Mouse (Mus musculus) intestine, embryonic 16.5 days (tissue): ENCODE measurements around the gene Camta2. TPM values are rescaled to one million over a fixed set of nuclear protein-coding genes. Genes with fewer than 3 reads are reported as not detected.

Experiments
- ATAC-seq: fragments of 200-750 bp; cut with Nextera tagmentation; 2 replicates; pipeline ENCODE4 v1.8.0; 2017; ENCODE audit warnings: moderate TSS enrichment, moderate library complexity
- H3K27ac ChIP-seq: fragments of 300-500 bp; sonication (generic); 2 replicates; pipeline ENCODE4 v1.5.1; 2014; ENCODE audit warnings: mild to moderate bottlenecking, low read length
- H3K27me3 ChIP-seq: fragments of 300-500 bp; sonication (generic); replicated peaks from 2 replicates; pipeline ENCODE4 v1.6.1; 2014; ENCODE audit warnings: low read length, control low read depth, mixed read lengths; ENCODE audit not compliant: control insufficient read depth, insufficient read depth
- H3K36me3 ChIP-seq: fragments of 300-500 bp; sonication (generic); 2 replicates; pipeline ENCODE4 v1.6.1; 2014; ENCODE audit warnings: low read length, control low read depth; ENCODE audit not compliant: control insufficient read depth, insufficient read depth
- H3K4me1 ChIP-seq: fragments of 300-500 bp; sonication (generic); 2 replicates; pipeline ENCODE4 v1.6.1; 2014; ENCODE audit warnings: low read length, control low read depth, mixed read lengths; ENCODE audit not compliant: control insufficient read depth, insufficient read depth
- H3K4me2 ChIP-seq: fragments of 300-500 bp; sonication (generic); 2 replicates; pipeline ENCODE4 v1.6.1; 2014; ENCODE audit warnings: low read depth, low read length, control low read depth
- H3K4me3 ChIP-seq: fragments of 300-500 bp; sonication (generic); 2 replicates; pipeline ENCODE4 v1.5.1; 2014; ENCODE audit warnings: mild to moderate bottlenecking, low read length
- H3K9ac ChIP-seq: fragments of 300-500 bp; sonication (generic); 2 replicates; pipeline ENCODE4 v1.6.1; 2014; ENCODE audit warnings: low read depth, low read length
- H3K9me3 ChIP-seq: fragments of 300-500 bp; sonication (generic); 2 replicates; pipeline ENCODE4 v1.6.1; 2016; ENCODE audit warnings: low read length, control low read depth; ENCODE audit not compliant: control insufficient read depth
- WGBS: fragments of 180-500 bp; shearing (Covaris S2); extraction: QIAGEN DNeasy Blood & Tissue Kit; methylation state at CpG from one replicate; pipeline ENCODE4 v1.1.7; 2014; 5-methylcytosine and 5-hydroxymethylcytosine counted together
- polyA plus RNA-seq: library from polyadenylated mRNA; unstranded; fragments of >200 nt; fragmentation: Nextera tagmentation; extraction: Ambion mirVana; gene quantifications from 2 replicates; pipeline ENCODE4 v1.2.1, GENCODE M21; 2015

Camta2 gene
- polyA plus RNA-seq, 1 experiment from 2014 or later, result 14.2 TPM

DNA sequence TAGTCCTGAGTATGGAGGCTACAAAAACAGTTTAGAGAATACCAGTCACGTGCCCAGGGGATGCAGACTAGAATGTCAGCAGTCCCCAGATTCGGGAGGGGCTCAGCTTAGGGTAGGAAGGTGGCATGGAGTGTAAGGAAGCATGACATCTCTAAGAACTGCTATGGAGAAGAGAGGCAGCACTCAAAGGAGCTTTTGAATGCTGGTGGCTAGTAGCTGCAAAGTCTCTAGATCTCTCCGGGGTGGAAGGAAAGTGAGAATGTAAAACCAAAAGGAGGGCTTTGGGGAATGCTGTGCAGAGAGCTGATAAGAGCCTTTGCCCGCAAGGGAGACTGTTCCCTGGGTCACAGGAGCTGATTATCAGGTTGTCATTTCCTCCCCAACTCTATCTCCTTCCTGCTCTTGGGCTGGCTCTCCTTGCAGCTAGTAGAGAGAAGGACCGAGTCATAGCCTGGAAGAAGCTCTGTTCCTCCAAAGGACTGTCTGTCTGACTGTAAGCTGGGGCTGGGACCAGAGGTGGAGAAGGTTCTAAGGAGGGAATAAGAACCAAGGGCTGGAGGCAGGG is 49.1 kb downstream of the Camta2 start, which contains the start of gene Gp1ba:
Gp1ba (plus strand) TSS at position 409 of the 565 bp plus-strand sequence.
- Histone ChIP-seq H3K4me2 (no peak within 1 kb of the TSS), H3K4me3 (no peak within 1 kb of the TSS), H3K9me3 (no peaks in the 10 kb centered on the region), H3K27me3 (no peaks in the 10 kb centered on the region), H3K4me1 (no peaks in the 10 kb centered on the region), H3K36me3 (no peaks in the 10 kb centered on the region), H3K27ac (no peak within 1 kb of the TSS), H3K9ac (no peak within 1 kb of the TSS)
- WGBS, result 36% methylated on average over 5 of the region's 5 CpGs
- peak; percentile 23; the same call in 1 of the 2 replicates for ATAC-seq

DNA sequence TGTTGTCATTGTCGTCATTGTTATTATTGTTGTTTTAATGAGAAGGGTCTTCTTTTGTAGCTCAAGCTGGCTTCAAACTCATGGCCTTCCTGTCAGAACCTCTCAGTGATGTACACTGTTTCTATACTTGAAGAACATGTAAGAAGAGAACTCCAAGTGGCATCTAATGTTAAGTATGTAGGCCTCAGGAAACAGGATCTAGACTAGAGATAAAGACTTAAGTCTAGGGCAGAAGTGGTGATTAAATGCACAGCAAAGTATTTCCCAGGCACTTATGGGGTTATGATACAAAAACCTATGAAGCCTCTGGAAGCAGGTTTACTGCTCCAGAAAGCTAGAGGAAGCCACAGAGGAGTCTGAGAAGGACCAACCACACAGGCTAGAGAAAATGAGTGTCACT is 49.6 kb downstream of the Camta2 start:
- H3K4me3 ChIP-seq, result no peak overlapping the region
- H3K4me2 ChIP-seq, result no peak overlapping the region
- H3K36me3 ChIP-seq, result no peaks in the 10 kb centered on the region
- ATAC-seq, result no peak
- H3K4me1 ChIP-seq, result no peaks in the 10 kb centered on the region
- WGBS, result 79% methylated on average over 1 of the region's 1 CpGs
- H3K9me3 ChIP-seq, result no peaks in the 10 kb centered on the region
- H3K9ac ChIP-seq, result no peak overlapping the region
- no peaks in the 10 kb centered on the region for H3K27me3 ChIP-seq
- no peak overlapping the region for H3K27ac ChIP-seq

DNA sequence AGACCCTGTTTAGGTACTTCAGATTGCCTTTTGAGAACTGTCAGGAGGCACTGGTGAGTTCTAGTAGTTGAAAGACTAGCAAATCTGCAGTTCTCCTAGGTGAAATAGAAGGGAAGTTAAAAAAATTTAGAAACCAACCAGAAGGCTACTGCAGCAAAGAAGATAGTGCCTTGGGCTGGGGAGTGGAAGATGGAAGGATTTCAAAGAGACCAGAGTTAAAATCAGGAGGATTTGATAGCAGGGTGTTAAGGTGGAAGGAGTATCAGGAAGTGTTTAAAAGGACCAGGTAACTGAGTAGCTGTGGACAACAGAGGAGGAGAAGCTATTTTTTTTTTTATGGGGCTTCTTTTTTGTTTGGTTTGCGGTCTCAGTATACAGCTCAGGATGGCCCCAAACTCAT is 50.1 kb downstream of the Camta2 start:
- Histone ChIP-seq H3K36me3 (no peaks in the 10 kb centered on the region), H3K4me1 (no peaks in the 10 kb centered on the region), H3K4me3 (no peak overlapping the region), H3K9me3 (no peaks in the 10 kb centered on the region), H3K4me2 (no peak overlapping the region), H3K9ac (no peak overlapping the region), H3K27ac (no peak overlapping the region), H3K27me3 (no peaks in the 10 kb centered on the region)
- no peak for ATAC-seq
- 92% methylated on average over 1 of the region's 1 CpGs for WGBS

DNA sequence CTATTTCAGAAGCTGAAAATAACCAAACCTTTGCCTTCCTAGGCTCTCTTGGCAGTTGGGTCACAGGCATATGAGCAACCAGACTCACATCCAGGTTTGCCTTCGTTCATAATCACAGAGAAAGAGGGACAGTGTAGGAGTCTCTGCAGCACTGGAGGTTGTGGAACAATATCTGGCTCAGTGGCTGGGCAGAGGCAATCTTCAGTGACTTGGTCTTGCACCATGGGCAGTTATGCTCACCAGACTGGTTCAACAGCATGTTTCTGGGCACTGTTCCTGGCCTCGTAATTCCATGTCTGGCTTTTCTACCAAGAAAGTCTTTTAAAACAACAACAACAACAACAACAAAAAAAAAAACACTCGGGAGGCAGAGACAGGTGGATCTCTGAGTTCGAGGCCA is 52.3 kb downstream of the Camta2 start:
- H3K4me1 ChIP-seq, result no peaks in the 10 kb centered on the region
- H3K27ac ChIP-seq, result no peak overlapping the region
- H3K4me2 ChIP-seq, result no peak overlapping the region
- H3K36me3 ChIP-seq, result no peaks in the 10 kb centered on the region
- ATAC-seq, result no peak
- no peaks in the 10 kb centered on the region for H3K9me3 ChIP-seq
- 83% methylated on average over 4 of the region's 4 CpGs for WGBS
- no peak overlapping the region for H3K4me3 ChIP-seq
- H3K9ac ChIP-seq, result no peak overlapping the region
- H3K27me3 ChIP-seq, result no peaks in the 10 kb centered on the region

DNA sequence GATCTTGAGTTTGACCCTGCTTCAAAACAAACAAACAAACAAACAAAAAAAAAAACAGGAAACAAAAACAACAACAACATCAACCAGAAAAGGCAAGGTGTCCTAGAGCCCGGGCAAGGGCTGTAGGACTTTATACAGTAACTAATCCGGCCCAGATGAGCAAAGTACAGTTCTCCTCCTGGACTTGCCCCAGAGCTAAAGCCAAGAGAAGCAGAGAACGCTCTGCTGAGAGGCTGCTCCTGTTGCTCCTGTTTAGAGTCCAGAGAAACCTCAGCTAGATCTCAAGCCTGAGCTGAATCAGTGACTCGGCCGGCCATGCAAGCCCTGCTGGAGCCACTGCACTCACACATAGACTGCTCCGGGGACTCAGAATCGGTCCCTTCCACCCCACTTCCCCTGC is 57.8 kb downstream of the Camta2 start:
- WGBS, result 73% methylated on average over 7 of the region's 7 CpGs
- H3K4me2 ChIP-seq, result no peak overlapping the region
- no peaks in the 10 kb centered on the region for H3K36me3 ChIP-seq
- H3K27me3 ChIP-seq, result no peaks in the 10 kb centered on the region
- peak; percentile 60; the same call in 1 of the 2 replicates for ATAC-seq
- no peak overlapping the region for H3K4me3 ChIP-seq
- no peaks in the 10 kb centered on the region for H3K4me1 ChIP-seq
- H3K27ac ChIP-seq, result no peak overlapping the region
- no peak overlapping the region for H3K9ac ChIP-seq
- H3K9me3 ChIP-seq, result no peaks in the 10 kb centered on the region

DNA sequence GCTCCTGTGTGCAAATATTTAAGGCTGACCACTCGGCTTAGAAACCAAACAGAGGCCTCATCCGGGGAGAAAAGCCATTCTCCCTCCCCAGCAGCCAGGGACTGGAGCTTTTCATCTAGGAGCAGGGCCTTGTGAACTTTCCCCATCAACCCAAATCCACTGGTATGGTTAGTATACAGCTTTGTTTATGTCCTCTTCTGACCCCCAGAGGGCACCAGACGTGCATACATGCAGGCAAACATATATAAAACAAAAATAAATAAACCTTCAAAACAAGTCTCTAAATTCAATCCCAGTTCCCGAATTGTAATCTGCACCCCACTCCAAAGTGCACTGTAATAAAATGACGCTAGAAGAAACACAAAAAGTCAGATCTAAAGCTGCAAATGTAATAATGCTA is 58.3 kb downstream of the Camta2 start:
- Histone ChIP-seq H3K9me3 (no peaks in the 10 kb centered on the region), H3K4me2 (no peak overlapping the region), H3K36me3 (no peaks in the 10 kb centered on the region), H3K4me3 (no peak overlapping the region), H3K9ac (no peak overlapping the region), H3K27ac (no peak overlapping the region), H3K27me3 (no peaks in the 10 kb centered on the region), H3K4me1 (no peaks in the 10 kb centered on the region)
- no peak for ATAC-seq
- 41% methylated on average over 5 of the region's 5 CpGs for WGBS

DNA sequence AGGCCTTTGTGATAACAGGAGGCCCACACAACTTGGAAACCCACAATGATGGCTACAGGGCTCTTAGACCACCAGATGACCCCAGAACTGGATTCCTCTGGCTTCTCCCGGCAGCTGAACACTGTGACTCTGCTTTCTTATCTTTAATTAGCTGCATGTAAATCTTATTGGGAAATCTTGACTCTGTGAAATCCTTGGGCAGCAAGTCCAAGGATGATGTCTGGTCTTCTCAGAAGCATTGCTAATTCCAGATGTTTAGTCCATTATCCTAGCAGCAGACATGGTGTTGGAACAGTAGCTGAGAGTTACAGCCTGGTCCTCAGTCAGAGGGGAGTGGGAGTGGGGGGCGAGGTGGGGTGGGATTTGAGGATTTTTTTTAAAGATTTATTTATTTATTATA is 59.5 kb downstream of the Camta2 start:
- no peak for ATAC-seq
- Histone ChIP-seq H3K9me3 (no peaks in the 10 kb centered on the region), H3K4me2 (no peak overlapping the region), H3K27me3 (no peaks in the 10 kb centered on the region), H3K36me3 (no peaks in the 10 kb centered on the region), H3K9ac (no peak overlapping the region), H3K27ac (no peak overlapping the region), H3K4me1 (no peaks in the 10 kb centered on the region), H3K4me3 (no peak overlapping the region)
- 58% methylated on average over 2 of the region's 2 CpGs for WGBS

DNA sequence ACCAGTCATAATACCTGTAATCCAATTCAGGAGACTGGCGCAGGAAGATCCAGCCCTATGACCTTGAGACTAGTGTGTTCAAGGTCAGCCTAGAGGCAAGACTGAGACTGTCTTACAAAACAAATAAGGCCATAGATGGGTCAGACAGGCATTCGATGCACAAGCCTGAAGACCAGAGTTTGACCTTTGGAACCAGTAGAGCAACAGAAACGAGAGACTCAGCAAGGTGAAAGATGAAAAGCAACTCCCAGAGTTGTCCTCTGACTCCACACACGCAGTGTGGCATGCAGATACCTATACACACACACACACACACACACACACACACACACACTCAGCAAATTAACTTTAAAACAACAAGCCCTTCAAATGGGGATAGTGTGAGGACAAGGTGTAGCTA is 61.0 kb downstream of the Camta2 start:
- no peak overlapping the region for H3K27ac ChIP-seq
- H3K4me3 ChIP-seq, result no peak overlapping the region
- H3K9ac ChIP-seq, result no peak overlapping the region
- H3K4me2 ChIP-seq, result no peak overlapping the region
- H3K36me3 ChIP-seq, result no peaks in the 10 kb centered on the region
- H3K27me3 ChIP-seq, result no peaks in the 10 kb centered on the region
- 55% methylated on average over 4 of the region's 4 CpGs for WGBS
- 0 out of 2 replicates have a peak, but pooled peaks have one; percentile 23 for ATAC-seq
- H3K4me1 ChIP-seq, result peaks cover 4% of the 10 kb centered on the region; the same call in 1 of the 2 replicates
- no peaks in the 10 kb centered on the region for H3K9me3 ChIP-seq

DNA sequence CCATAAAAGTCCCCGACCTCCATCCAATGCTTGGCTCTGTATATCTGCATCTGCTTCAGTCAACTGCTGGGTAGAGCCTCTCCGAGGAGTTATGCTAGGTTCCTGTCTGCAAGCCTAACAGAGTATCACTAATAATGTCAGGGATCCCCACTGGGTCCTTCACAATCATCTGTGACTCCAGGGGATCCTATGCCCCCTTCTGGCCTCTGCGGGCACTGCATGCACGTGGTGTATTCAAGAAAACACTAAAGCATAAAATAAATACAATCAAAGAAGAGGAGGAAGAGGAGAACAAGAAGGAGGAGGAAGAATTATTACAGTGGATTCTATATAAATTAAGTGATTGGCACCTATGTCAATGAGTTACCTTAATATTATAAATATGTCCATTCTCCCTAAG is 62.4 kb downstream of the Camta2 start:
- H3K4me3 ChIP-seq, result no peak overlapping the region
- no peak overlapping the region for H3K9ac ChIP-seq
- H3K27ac ChIP-seq, result no peak overlapping the region
- H3K36me3 ChIP-seq, result no peaks in the 10 kb centered on the region
- no peak overlapping the region for H3K4me2 ChIP-seq
- ATAC-seq, result no peak
- H3K27me3 ChIP-seq, result no peaks in the 10 kb centered on the region
- WGBS, result 48% methylated on average over 4 of the region's 4 CpGs
- no peaks in the 10 kb centered on the region for H3K9me3 ChIP-seq
- H3K4me1 ChIP-seq, result peaks cover 7% of the 10 kb centered on the region; the same call in 1 of the 2 replicates
